Mouse (Mus musculus) adrenal gland, postnatal 36 days (tissue): Measurements from ENCODE around the gene Tshz3. TPM values are rescaled to one million over a fixed set of nuclear protein-coding genes. Genes with fewer than 3 reads are reported as not detected.
A peak's percentile ranks its signal among the peaks of the same experiment; 100 is the strongest.

Experiments used
- DNase-seq, 2 experiments: peaks; one replicate each; pipeline ENCODE4 v3.0.0; 2021; ENCODE audit warnings: mixed read lengths in 1 of 2
- total RNA-seq, 2 experiments: library from RNA; stranded (reverse); gene quantifications; 2 replicates each; pipeline ENCODE4 v1.2.3; 2021

Gene Tshz3
- total RNA-seq, 2 experiments from 2014 or later, result 4.4 to 4.6 TPM

DNA sequence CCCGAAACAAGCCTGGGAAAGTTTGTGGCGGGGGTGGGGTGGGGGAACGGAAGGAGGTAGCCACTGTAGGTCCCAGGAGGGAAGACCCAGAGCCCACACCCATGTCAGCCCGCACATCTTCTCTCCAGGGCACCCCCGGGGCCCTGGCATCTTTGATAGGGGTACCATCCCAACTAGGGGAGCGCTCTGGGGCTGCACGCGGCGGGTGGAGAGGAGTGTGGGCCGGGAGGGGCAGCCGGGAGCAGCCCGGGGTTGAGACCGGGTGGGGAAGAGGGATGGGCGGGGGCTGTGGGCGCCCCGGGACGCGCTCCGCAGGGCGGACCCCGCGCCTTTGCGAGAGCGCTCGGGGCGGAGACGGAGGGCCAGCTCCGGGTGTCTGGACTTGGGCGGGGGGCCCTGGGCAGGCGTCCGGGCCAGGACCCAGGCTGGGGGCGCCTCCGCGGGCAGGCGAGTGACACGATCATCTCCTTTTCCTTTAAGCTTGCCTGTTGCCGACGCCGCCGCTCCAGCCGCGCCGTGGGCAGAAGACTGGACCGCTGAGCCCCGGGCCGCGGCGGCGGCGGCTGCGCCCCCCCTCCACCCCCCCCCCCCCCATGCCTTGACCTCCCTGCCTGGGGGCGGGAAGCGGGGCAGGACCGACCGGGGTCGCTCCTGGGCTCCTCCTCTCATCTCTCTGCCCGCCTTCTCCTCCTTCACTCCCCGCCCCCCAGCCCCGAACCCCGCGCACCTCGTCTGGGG is 631 bp upstream of the Tshz3 start:
- peak; percentile 52 to 70 for DNase-seq

GRCm38 (mm10) chr7:36698589-36698946 is 650 bp downstream of the Tshz3 start:
- no peak for DNase-seq

DNA sequence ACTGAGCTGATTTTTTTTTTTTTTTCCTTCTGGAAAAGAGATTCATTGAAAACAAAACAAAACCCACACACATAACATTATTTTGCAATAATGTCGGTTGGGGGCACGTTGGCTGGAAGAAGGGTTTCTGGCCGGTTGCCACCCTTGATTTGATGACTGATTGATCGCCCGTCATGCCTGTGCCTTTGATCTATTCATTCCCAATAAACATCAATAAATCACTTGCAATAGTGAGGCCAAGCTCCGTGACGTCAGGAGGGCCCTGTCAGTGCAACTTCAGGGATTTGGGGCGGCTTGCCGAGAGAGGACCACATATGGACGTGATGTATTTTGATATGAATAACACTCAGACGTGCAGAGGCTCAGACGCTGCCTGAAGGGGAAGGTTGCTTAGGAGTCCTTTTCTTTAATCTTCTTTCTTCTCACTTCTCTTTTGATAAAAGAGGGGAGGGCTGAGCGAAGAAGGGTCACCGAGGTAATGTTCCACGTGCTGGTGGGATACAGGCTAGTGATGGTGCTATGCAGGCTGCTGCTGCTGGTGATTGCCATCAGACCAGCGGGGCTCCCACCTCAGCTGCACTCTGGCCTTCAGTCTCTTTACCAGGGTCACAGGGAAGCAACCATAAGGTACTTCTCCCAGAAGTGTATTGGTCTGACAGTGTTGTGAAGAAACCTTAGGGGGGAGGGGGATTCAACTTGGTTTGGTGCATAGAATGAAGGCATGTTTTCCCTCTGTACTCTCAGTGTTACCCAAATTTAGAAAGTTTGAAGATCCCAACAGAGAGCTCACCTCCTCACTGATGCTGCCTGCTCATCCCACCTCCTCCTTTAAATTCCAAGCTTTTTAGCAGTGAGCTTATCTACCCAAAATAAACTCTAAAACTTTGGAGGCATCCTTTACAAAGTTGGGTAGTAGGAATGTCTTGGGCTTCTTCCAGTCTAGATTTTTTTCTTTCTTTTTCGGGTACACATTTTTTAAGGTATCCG is 1.4 kb downstream of the Tshz3 start:
- no peak for DNase-seq

- no peak for DNase-seq
These were observed 8.7 kb downstream of the Tshz3 start for GRCm38 (mm10) chr7:36706636-36707035.

- DNase-seq, result no peak
These were observed 9.3 kb downstream of the Tshz3 start for GRCm38 (mm10) chr7:36707266-36707665.

DNA sequence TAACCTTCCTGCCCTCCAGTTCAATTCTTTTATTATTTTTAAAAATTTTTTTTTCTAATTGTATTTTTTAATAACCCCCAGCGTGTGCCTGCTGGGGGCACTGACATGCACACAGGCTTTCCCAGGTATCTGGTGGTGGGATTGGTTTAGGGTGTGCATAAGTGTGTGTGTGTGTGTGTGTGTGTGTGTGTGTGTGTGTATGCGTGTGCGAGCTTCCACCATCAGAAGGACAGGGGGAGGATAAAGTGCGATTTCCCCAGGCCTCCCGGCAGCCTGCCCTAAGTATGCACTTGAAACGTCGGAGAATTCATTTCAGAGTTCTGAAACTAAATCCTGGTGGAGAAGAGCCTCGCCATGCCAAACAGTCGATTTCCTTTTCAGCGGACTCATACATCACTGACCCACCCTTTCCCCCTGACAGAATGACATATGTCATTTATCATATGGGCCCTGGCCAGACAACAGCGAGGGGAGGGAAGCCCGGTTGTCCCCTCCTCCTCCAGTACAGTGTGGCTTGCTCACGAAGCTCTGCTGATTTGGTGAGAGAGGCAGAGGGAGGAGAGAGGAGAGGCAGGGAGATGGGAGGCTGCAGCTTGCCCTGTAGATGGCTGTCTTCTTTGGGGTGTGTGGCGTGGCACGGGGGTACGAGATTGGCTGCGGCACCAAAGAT is 9.9 kb downstream of the Tshz3 start:
- no peak for DNase-seq

- DNase-seq, result no peak
These were observed 10.9 kb downstream of the Tshz3 start for GRCm38 (mm10) chr7:36708823-36709222.

- no peak for DNase-seq
These were observed 11.3 kb downstream of the Tshz3 start for GRCm38 (mm10) chr7:36709239-36709638.

DNA sequence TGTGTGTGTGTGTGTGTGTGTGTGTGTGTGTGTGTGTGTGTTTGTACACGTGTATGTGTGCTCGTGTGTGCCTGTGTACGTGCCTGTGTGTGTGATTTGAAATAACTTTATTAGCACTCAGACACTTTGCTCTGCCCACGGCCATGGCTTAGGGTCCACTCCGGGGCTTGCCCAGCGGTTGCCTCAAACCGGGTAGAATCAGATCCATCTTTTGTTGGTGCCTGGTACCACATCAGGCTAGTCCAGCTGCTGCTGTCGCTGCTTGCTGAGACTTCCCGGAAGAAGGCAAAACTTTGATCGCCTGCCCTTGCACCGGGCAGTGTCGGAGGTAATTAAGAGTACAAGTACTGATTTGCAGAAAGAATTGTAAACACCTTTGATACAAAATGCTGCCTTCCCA is 12.1 kb downstream of the Tshz3 start:
- no peak for DNase-seq

DNA sequence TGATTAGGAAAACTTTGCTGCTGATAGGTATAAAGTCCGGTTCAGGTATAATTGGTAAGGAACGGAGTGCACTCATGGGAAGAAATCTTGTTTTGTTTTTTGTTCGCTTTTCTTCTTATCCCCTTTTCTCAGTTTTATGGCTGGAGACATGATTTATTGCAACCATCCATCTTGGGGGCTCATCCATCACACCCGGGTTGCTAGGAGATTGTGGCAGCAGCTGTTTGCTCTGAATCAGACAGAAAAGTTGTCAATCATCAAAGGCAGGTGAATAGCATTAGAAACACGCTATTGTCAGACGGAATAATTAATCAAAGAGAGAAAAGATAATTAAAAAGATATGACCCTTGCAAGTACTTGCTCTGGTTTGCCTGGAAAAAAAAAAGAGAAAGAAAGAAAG is 12.5 kb downstream of the Tshz3 start:
- no peak for DNase-seq

DNA sequence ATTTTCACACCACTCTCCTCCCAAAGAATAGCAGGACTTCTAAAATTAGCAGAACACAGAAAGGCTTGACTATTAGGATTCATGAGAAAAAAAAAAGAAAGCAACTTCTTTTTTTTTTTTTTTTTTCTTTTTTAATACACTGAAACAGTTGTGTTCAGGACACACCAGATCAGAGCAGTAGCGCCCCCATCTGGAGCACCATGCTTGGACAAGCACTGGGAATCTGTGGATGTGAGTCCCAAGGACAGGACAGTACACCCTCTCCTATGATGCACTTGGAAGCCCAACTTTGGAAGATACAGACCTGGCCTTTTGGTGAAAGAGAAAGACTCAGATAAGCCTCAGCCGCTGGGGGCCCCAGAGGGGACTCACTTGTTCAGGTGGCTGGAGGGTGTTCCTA is 13.8 kb downstream of the Tshz3 start:
- peak; percentile 21 to 22 for DNase-seq

- no peak for DNase-seq
These were observed 16.4 kb downstream of the Tshz3 start for GRCm38 (mm10) chr7:36714323-36714722.

DNA sequence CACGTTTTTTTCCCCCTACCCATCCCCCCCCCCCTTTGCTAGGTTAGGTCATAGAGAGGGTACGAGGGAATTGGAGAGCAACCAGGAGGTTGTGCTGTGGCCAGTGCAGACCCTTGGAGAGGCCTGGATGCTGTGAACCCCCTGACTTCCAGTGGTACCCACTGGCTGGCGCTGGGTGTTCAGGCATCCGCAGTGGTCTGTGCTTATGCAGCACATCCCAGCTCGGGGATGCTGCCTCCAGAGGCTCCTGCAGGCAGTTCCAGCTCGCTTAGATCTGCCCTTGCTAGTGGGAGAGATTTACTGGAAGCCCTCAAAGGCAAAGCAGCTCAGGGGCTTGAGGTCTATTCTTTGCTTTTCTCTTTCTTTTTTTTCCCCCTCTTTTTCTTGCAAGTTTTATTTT is 19.3 kb downstream of the Tshz3 start:
- DNase-seq, result no peak

- DNase-seq, result peak in 1 of 2 experiments; percentile 3
These were observed 22.9 kb downstream of the Tshz3 start for GRCm38 (mm10) chr7:36720830-36721229.

- no peak for DNase-seq
These were observed 38.6 kb downstream of the Tshz3 start for GRCm38 (mm10) chr7:36736303-36737050.

DNA sequence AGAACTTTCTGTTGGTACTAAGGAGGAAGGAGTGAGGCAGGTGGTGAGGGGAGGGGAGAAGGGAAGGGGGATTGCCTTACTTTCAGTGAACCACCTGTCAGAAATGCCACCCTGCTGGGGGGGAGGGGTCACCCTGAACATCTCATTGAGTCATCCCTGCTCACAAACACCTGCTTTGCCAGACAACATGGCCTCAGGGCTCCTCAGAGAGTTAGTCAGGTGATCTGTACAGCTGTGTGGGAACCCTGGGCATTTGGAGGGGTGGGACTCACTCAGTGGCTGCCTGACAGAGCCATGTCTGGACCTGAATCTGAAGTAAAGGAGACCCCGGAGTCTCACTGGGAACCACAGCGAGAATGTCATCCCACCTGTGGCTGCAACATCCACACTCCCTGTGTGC is 53.6 kb downstream of the Tshz3 start:
- no peak for DNase-seq

- DNase-seq, result no peak
These were observed 69.7 kb downstream of the Tshz3 start for GRCm38 (mm10) chr7:36767501-36768092.

DNA sequence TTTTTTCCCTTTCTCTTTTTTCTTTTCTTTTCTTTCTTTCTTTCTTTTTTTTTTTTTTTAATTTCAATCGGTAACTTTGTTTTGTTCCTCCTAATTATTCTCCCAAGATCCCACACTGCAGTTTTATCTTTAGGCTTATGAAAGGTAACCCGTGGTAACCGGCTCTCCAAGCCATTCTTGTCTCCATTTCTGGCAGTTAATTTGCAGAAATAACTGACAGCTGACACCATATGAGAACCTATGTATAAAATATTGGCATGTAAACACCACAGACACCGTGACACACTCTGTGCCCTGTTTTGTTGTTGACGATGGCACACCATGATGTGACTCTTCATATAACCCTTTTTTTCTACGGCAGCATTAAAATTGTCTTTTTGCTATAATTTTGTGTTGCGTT is 75.2 kb downstream of the Tshz3 start:
- DNase-seq, result no peak

DNA sequence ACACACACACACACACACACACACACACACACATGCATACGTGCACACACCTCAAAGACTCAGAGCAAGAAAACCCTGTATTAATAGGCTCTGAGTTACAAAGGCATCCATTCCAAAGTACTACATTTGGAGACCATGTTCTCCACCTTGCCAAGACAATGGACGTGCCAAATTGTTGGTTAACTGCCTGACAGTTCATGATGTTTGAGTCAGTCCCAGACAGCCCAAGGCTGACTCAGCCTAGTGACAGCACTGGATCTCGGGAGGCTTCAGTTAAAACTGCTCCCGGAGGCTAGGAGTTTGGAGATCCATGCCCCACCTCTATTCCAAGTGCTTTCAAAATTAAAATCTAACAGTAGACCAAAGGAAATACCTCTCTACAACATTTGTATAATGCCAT is 79.0 kb downstream of the Tshz3 start:
- peak; percentile 23 to 39 for DNase-seq

DNA sequence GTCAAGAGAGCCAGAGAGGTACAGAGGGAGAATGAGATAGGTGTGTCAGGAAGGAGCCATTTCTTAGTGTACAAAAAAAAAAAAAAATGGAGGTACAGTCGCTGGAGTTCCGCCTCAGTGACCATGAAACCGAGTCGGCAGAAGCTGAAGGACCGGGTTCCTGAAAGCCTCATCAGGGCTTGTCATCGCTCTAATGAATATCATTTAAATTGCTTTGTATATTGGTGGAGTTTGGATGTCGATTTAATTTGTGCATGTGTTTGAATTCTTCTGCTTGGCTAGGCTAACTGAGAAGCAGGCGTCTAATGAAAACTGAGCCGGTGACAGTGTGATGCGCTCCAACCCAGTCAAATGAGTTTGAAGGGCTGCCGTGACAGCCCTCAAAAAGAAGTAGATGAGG is 80.5 kb downstream of the Tshz3 start:
- no peak for DNase-seq

DNA sequence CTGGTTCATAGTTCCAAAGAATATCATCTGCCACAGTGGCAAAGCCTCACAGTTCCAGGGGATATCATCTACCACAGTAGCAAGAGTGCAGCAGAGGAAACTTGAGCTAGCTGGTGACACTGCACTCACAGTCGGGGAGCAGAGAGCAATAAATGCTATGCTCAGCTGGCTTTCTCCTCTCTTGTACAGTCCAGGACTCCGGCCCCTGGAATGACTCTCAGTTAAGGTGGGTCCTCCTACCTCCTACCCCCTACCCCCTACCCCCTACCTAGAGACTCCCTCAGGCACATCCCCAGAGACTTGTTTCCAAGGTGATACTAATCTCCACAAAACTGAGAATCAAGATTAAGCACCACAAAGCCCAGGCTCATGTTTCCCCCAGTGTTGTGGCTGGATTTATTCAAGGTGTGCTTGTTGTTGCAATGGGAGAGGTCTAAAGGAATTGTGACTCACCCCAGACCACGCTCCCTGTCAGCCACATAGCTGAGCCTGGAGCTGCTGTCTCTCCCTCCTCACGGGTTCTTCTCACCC is 86.4 kb downstream of the Tshz3 start:
- DNase-seq, result no peak
